Mouse (Mus musculus): ENCODE measurements around the gene Itgb4. TPM values are rescaled to one million over a fixed set of nuclear protein-coding genes. Genes with fewer than 3 reads are reported as not detected.

The Itgb4 gene
- polyA plus RNA-seq, 1 experiment, result 8.0 TPM

DNA sequence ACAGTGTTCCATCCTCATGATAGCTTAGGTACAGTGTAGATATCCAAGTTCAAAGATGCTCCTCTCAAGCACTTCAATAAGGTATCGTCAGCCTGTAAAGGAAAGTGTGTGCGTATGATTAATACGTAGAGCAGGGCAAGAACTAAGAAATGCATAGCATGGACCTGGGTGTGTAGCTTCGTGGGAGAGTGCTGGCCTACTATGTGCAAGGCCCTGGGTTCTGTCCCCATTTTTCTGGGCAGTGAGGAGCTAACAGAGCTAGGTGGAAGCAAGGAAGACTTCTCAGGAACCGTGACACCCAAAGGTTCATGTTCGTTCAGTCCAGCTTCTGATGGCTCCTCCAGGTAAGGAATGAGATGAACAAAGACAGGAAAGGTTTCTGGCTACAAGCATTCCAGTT lies 70.7 kb downstream of the Itgb4 start:
- H3K4me3 ChIP-seq (ENCODE audit: insufficient read depth, low read length), result no peak overlapping the region
- no peak for TF ChIP-seq CTCF (IDR thresholded peaks at IDR 0.05; ENCODE audit: extremely low read depth, insufficient read depth, low read length)
- no peak for TF ChIP-seq POLR2A (IDR thresholded peaks at IDR 0.05; ENCODE audit: extremely low read depth, insufficient read depth, low read length)
- H3K27ac ChIP-seq (ENCODE audit: insufficient read depth, low read length), result no peak overlapping the region
- no peaks in the 10 kb centered on the region for H3K4me1 ChIP-seq (ENCODE audit: control insufficient read depth, insufficient read depth, low read length)

DNA sequence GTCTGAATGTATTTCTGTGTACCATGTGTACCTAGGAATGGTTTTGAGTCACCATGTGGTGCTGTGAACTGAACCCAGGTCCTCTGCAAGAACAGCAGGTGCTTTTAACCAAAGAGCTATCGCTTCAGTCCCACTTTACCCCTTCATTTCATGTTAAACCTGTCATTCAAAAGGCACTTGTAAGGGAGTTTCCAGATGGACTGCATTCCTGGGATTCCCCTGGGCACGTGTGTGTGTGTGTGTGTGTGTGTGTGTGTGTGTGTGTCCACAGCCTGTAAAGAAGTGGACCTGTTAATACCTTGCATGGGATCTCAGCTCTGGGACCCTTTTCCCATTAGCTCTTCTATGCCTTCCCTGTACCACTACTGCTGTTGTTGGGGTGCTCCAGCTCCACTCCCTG lies 75.1 kb downstream of the Itgb4 start:
- Histone ChIP-seq H3K4me1 (ENCODE audit: control insufficient read depth, insufficient read depth, low read length) (no peaks in the 10 kb centered on the region), H3K4me3 (ENCODE audit: insufficient read depth, low read length) (no peak overlapping the region), H3K27ac (ENCODE audit: insufficient read depth, low read length) (no peak overlapping the region)
- TF ChIP-seq POLR2A (IDR thresholded peaks at IDR 0.05; ENCODE audit: extremely low read depth, insufficient read depth, low read length) (no peak), CTCF (IDR thresholded peaks at IDR 0.05; ENCODE audit: extremely low read depth, insufficient read depth, low read length) (no peak)

DNA sequence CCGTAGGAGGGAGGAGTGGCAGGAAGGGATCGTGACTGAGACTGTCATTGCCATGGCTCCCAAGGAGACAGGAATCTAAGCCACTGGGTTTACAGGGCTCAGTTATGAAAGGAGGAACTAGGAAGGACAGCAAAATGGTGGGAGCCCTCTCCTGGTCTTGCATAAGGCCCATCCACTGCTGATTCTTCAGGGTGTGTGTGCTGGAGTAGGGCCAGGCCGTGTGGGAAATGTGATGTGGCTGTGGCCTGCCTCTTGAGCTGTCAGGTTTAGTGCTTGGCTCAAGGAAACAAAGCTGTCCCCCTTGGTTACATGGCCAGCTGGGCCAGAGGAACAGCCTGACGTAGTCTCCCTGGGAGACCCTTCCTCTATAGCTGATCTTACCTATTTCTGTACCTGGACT lies 75.7 kb downstream of the Itgb4 start:
- Histone ChIP-seq H3K4me1 (ENCODE audit: control insufficient read depth, insufficient read depth, low read length) (no peaks in the 10 kb centered on the region), H3K27ac (ENCODE audit: insufficient read depth, low read length) (no peak overlapping the region), H3K4me3 (ENCODE audit: insufficient read depth, low read length) (no peak overlapping the region)
- TF ChIP-seq POLR2A (IDR thresholded peaks at IDR 0.05; ENCODE audit: extremely low read depth, insufficient read depth, low read length), result no peak
- TF ChIP-seq CTCF (IDR thresholded peaks at IDR 0.05; ENCODE audit: extremely low read depth, insufficient read depth, low read length), result no peak

DNA sequence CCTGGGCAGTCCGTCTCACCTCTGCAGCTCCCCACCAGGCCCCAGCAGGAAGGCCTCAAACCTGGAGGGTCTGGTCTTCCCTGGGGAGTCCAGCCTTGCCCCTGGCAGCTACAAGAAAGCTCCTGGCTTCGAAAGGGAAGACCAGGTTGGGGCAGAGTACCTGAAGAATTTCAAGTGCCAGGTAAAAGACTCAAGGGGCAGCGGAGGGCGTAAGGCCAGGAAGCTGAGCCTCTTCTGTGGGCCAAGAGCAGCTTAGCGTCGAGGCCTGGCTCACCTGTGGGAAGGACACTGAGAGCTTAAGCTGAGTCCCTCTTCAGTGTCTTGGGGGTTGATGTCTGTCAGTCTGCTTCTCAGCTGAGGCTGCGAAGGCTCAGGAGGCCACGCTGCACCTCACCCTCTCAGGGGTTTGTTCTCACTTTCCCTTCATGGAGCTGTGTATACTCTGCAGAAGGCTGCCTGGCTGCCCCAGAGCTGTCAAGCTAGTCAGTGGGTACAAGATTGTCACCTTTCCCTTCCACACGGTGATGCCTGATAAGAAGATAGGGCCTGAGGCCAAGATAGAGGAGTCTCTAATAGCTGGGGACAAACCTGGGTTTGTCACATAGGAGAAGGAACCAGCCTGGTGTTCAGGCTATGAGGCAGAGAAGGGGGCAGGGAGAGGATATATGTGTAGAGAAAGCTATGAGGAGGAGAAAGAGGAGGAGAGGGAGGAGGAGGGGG lies 79.2 kb downstream of the Itgb4 start:
- no peaks in the 10 kb centered on the region; the same call in 1 of the 2 replicates for H3K4me1 ChIP-seq (ENCODE audit: control insufficient read depth, insufficient read depth, low read length)
- no peak overlapping the region for H3K27ac ChIP-seq (ENCODE audit: insufficient read depth, low read length)
- no peak overlapping the region for H3K4me3 ChIP-seq (ENCODE audit: insufficient read depth, low read length)
- TF ChIP-seq CTCF (IDR thresholded peaks at IDR 0.05; ENCODE audit: extremely low read depth, insufficient read depth, low read length), result no peak
- no peak for TF ChIP-seq POLR2A (IDR thresholded peaks at IDR 0.05; ENCODE audit: extremely low read depth, insufficient read depth, low read length)

DNA sequence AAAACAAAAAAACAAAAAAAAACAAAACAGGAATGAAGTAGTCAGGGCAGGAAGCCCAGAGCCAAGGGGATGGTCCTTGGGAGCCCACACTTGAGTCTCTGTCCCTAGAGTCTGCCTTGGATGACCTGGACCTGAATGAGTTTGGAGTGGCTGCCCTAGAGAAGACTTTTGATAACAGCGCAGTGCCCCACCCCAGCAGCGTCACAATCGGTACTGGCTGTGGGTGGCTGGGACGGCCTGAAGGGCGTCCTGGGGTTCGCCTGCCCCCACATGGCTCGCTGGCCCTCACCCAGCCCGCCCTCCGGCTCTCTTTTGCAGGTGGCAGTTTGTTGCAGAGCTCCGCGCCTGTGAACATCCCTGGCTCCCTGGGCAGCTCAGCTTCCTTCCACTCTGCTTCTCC lies 81.4 kb downstream of the Itgb4 start:
- H3K4me1 ChIP-seq (ENCODE audit: control insufficient read depth, insufficient read depth, low read length), result peaks cover 2% of the 10 kb centered on the region; the same call in 1 of the 2 replicates
- H3K27ac ChIP-seq (ENCODE audit: insufficient read depth, low read length), result no peak overlapping the region
- TF ChIP-seq CTCF (IDR thresholded peaks at IDR 0.05; ENCODE audit: extremely low read depth, insufficient read depth, low read length) (no peak), POLR2A (IDR thresholded peaks at IDR 0.05; ENCODE audit: extremely low read depth, insufficient read depth, low read length) (no peak)
- H3K4me3 ChIP-seq (ENCODE audit: insufficient read depth, low read length), result no peak overlapping the region

DNA sequence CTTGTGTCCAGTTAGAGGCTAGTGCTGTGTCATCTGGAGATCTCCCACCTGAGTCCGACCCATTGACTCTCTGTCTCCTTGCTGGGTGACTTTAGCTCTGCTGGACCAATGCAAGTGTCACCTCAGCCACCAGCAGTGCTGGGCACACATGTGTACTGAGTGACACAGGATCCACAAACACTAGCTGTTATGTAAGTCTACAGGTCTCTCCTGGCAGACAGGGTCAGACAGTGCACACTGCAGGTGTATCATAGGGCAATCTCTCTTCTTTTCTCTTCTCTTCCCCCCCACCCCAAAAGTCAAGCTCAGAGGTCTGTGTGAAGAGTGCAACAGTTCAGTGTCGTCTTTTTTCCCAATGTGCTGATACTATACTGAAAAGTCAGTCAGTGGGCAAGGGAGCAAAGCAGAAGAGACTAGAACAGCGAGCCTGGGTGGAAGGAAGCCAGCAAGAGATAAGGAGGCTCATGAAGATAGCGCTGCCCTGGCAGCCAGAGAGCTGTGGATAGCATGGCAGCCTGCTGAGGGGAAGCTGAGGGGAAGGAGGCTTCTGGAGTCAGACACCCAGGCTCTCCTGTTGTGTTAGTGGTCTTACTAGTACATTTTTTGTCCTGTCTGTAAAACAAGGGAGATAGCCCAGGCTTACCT lies 82.8 kb downstream of the Itgb4 start:
- no peak for TF ChIP-seq CTCF (IDR thresholded peaks at IDR 0.05; ENCODE audit: extremely low read depth, insufficient read depth, low read length)
- TF ChIP-seq POLR2A (IDR thresholded peaks at IDR 0.05; ENCODE audit: extremely low read depth, insufficient read depth, low read length), result no peak
- Histone ChIP-seq H3K27ac (ENCODE audit: insufficient read depth, low read length) (no peak overlapping the region; the same call in 1 of the 2 replicates), H3K4me1 (ENCODE audit: control insufficient read depth, insufficient read depth, low read length) (peaks cover 7% of the 10 kb centered on the region), H3K4me3 (ENCODE audit: insufficient read depth, low read length) (no peak overlapping the region)

Other genes with a start within 250 kb of the Itgb4 start
- 44.8 and 45.7 TPM in 2 replicates for gene Tmem94, start 209.3 kb upstream of the Itgb4 start, polyA plus RNA-seq (2012; rRNA removed)
- gene Caskin2, start 161.1 kb upstream of the Itgb4 start, polyA plus RNA-seq (2012; rRNA removed), result 22.1 and 24.1 TPM in 2 replicates
- 15.3 and 15.8 TPM in 2 replicates for gene Tsen54, start 160.0 kb upstream of the Itgb4 start, polyA plus RNA-seq (2012; rRNA removed)
- gene Llgl2, start 150.7 kb upstream of the Itgb4 start, polyA plus RNA-seq (2012; rRNA removed), result 3.1 and 3.2 TPM in 2 replicates
- gene Myo15b, start 116.3 kb upstream of the Itgb4 start, polyA plus RNA-seq (2012; rRNA removed), result 1.1 TPM in 2 replicates
- 0.57 and 0.58 TPM in 2 replicates for gene Smim5, start 74.7 kb upstream of the Itgb4 start, polyA plus RNA-seq (2012; rRNA removed)
- not detected in 2 replicates for gene Smim6, start 62.7 kb upstream of the Itgb4 start, polyA plus RNA-seq (2012; rRNA removed)
- gene Sap30bp, start 41.4 kb upstream of the Itgb4 start, polyA plus RNA-seq (2012; rRNA removed), result 51.2 and 57.0 TPM in 2 replicates
- 31.7 and 36.4 TPM in 2 replicates for gene Recql5, start 41.2 kb upstream of the Itgb4 start, polyA plus RNA-seq (2012; rRNA removed)
- gene Galk1, start 38.0 kb downstream of the Itgb4 start, polyA plus RNA-seq (2012; rRNA removed), result 19.2 and 20.4 TPM in 2 replicates
- gene H3f3b, start 53.3 kb downstream of the Itgb4 start, polyA plus RNA-seq (2012; rRNA removed), result 217 and 235 TPM in 2 replicates
- 31.1 and 33.4 TPM in 2 replicates for gene Unk, start 55.6 kb downstream of the Itgb4 start, polyA plus RNA-seq (2012; rRNA removed)
- gene Unc13d, start 103.3 kb downstream of the Itgb4 start, polyA plus RNA-seq (2012; rRNA removed), result 0.96 and 1.3 TPM in 2 replicates
- 438 and 447 TPM in 2 replicates for gene Wbp2, start 112.3 kb downstream of the Itgb4 start, polyA plus RNA-seq (2012; rRNA removed)
- gene Trim47, start 152.5 kb downstream of the Itgb4 start, polyA plus RNA-seq (2012; rRNA removed), result 5.5 and 6.2 TPM in 2 replicates
- gene Trim65, start 156.4 kb downstream of the Itgb4 start, polyA plus RNA-seq (2012; rRNA removed), result 5.3 and 5.7 TPM in 2 replicates
- gene Mrpl38, start 164.2 kb downstream of the Itgb4 start, polyA plus RNA-seq (2012; rRNA removed), result 34.6 and 34.7 TPM in 2 replicates
- 103 and 109 TPM in 2 replicates for gene Fbf1, start 193.5 kb downstream of the Itgb4 start, polyA plus RNA-seq (2012; rRNA removed)
- gene Ten1, start 224.1 kb downstream of the Itgb4 start, polyA plus RNA-seq (2012; rRNA removed), result 55.5 and 56.1 TPM in 2 replicates
- gene Acox1, start 224.3 kb downstream of the Itgb4 start, polyA plus RNA-seq (2012; rRNA removed), result 128 and 136 TPM in 2 replicates

Measured in cortical plate, adult 2 months (tissue).